Mouse (Mus musculus) midbrain, embryonic 15.5 days (tissue): ENCODE data around the gene H3f3a. TPM values are rescaled to one million over a fixed set of nuclear protein-coding genes. Genes with fewer than 3 reads are reported as not detected.
A peak's percentile ranks its signal among the peaks of the same experiment; 100 is the strongest.

Source experiments
- ATAC-seq: fragments of 200-750 bp; cut with Nextera tagmentation; replicated peaks from 2 replicates; pipeline ENCODE4 v1.8.0; 2017; ENCODE audit warnings: moderate TSS enrichment
- H3K27ac ChIP-seq: fragments of 300-500 bp; sonication (generic); 2 replicates; pipeline ENCODE4 v1.5.1; 2015; ENCODE audit warnings: mild to moderate bottlenecking, inconsistent platforms
- H3K27me3 ChIP-seq: fragments of 300-500 bp; sonication (generic); replicated peaks from 2 replicates; pipeline ENCODE4 v1.6.1; 2015; ENCODE audit warnings: inconsistent platforms
- H3K36me3 ChIP-seq: fragments of 300-500 bp; sonication (generic); replicated peaks from 2 replicates; pipeline ENCODE4 v1.6.1; 2015; ENCODE audit warnings: inconsistent platforms
- H3K4me1 ChIP-seq: fragments of 300-500 bp; sonication (generic); 2 replicates; pipeline ENCODE4 v1.6.1; 2015; ENCODE audit warnings: inconsistent platforms
- H3K4me2 ChIP-seq: fragments of 300-500 bp; sonication (generic); 2 replicates; pipeline ENCODE4 v1.6.1; 2015; ENCODE audit warnings: inconsistent platforms, mild to moderate bottlenecking, moderate library complexity
- H3K4me3 ChIP-seq: fragments of 300-500 bp; sonication (generic); 2 replicates; pipeline ENCODE4 v1.5.1; 2015; ENCODE audit warnings: mild to moderate bottlenecking, inconsistent platforms
- H3K9ac ChIP-seq: fragments of 300-500 bp; sonication (generic); 2 replicates; pipeline ENCODE4 v1.6.1; 2015; ENCODE audit warnings: mild to moderate bottlenecking, inconsistent platforms
- H3K9me3 ChIP-seq: fragments of 300-500 bp; sonication (generic); 2 replicates; pipeline ENCODE4 v1.6.1; 2016; ENCODE audit warnings: inconsistent platforms
- WGBS: fragments of 180-500 bp; shearing (Covaris S2); methylation state at CpG from one replicate; pipeline ENCODE4 v1.1.7; 2015; ENCODE audit warnings: mixed read lengths; 5-methylcytosine and 5-hydroxymethylcytosine counted together
- polyA plus RNA-seq: library from polyadenylated mRNA; unstranded; fragments of >200 nt; fragmentation: Nextera tagmentation; extraction: Ambion mirVana; gene quantifications from 2 replicates; pipeline ENCODE4 v1.2.1, GENCODE M21; 2015

H3f3a gene
- polyA plus RNA-seq, 1 experiment from 2014 or later, result 3,070 TPM

- Histone ChIP-seq H3K4me3 (no peak overlapping the region), H3K9me3 (no peaks in the 10 kb centered on the region), H3K4me2 (no peak overlapping the region), H3K27ac (no peak overlapping the region), H3K9ac (no peak overlapping the region), H3K4me1 (peaks cover 23% of the 10 kb centered on the region), H3K27me3 (0 out of 2 replicates have a peak, but pooled peaks cover 10% of the 10 kb centered on the region), H3K36me3 (no peaks in the 10 kb centered on the region)
- WGBS, result 76% methylated on average over 5 of the region's 5 CpGs
- no peak for ATAC-seq
Observed at GRCm38 (mm10) chr1:180766557-180766956, 47.2 kb downstream of the H3f3a start.

GRCm38 (mm10) chr1:180765393-180765792 is 48.4 kb downstream of the H3f3a start:
- no peaks in the 10 kb centered on the region for H3K36me3 ChIP-seq
- H3K9ac ChIP-seq, result no peak overlapping the region
- no peak overlapping the region for H3K4me2 ChIP-seq
- H3K27me3 ChIP-seq, result 0 out of 2 replicates have a peak, but pooled peaks cover 10% of the 10 kb centered on the region
- peaks cover 23% of the 10 kb centered on the region for H3K4me1 ChIP-seq
- no peak overlapping the region for H3K27ac ChIP-seq
- WGBS, result 79% methylated on average over 5 of the region's 5 CpGs
- H3K4me3 ChIP-seq, result no peak overlapping the region
- no peaks in the 10 kb centered on the region for H3K9me3 ChIP-seq
- no peak for ATAC-seq

- H3K9ac ChIP-seq, result peak overlapping the region; percentile 38; the same call in 1 of the 2 replicates
- WGBS, result under 1% methylated on average over 11 of the region's 11 CpGs
- 0 out of 2 replicates have a peak, but pooled peaks cover 10% of the 10 kb centered on the region for H3K27me3 ChIP-seq
- peak overlapping the region; percentile 77 for H3K4me2 ChIP-seq
- H3K4me3 ChIP-seq, result peak overlapping the region; percentile 40
- no peaks in the 10 kb centered on the region for H3K9me3 ChIP-seq
- H3K27ac ChIP-seq, result no peak overlapping the region
- peaks cover 22% of the 10 kb centered on the region for H3K4me1 ChIP-seq
- H3K36me3 ChIP-seq, result no peaks in the 10 kb centered on the region
- peak; percentile 84 for ATAC-seq
Observed at GRCm38 (mm10) chr1:180763828-180764227, 49.9 kb downstream of the H3f3a start.

GRCm38 (mm10) chr1:180763307-180763706 is 50.4 kb downstream of the H3f3a start:
- Histone ChIP-seq H3K27ac (no peak overlapping the region), H3K4me3 (peak overlapping the region; percentile 40), H3K9ac (peak overlapping the region; percentile 38; the same call in 1 of the 2 replicates), H3K4me2 (peak overlapping the region; percentile 77), H3K4me1 (peaks cover 17% of the 10 kb centered on the region), H3K36me3 (no peaks in the 10 kb centered on the region), H3K27me3 (0 out of 2 replicates have a peak, but pooled peaks cover 10% of the 10 kb centered on the region), H3K9me3 (no peaks in the 10 kb centered on the region)
- ATAC-seq, result peak; percentile 34
- WGBS, result 2% methylated on average over 14 of the region's 14 CpGs

- Histone ChIP-seq H3K9ac (no peak overlapping the region), H3K4me3 (no peak overlapping the region), H3K4me1 (peaks cover 10% of the 10 kb centered on the region), H3K27me3 (0 out of 2 replicates have a peak, but pooled peaks cover 10% of the 10 kb centered on the region), H3K27ac (no peak overlapping the region), H3K4me2 (no peak overlapping the region), H3K9me3 (no peaks in the 10 kb centered on the region), H3K36me3 (no peaks in the 10 kb centered on the region)
- 79% methylated on average over 8 of the region's 8 CpGs for WGBS
- ATAC-seq, result no peak
Observed at GRCm38 (mm10) chr1:180762679-180763078, 51.1 kb downstream of the H3f3a start.

- peaks cover 7% of the 10 kb centered on the region for H3K4me1 ChIP-seq
- H3K9me3 ChIP-seq, result no peaks in the 10 kb centered on the region
- no peak overlapping the region for H3K9ac ChIP-seq
- ATAC-seq, result no peak
- no peak overlapping the region for H3K27ac ChIP-seq
- 92% methylated on average over 11 of the region's 11 CpGs for WGBS
- H3K36me3 ChIP-seq, result no peaks in the 10 kb centered on the region
- H3K27me3 ChIP-seq, result 0 out of 2 replicates have a peak, but pooled peaks cover 10% of the 10 kb centered on the region
- H3K4me3 ChIP-seq, result no peak overlapping the region
- H3K4me2 ChIP-seq, result no peak overlapping the region
Observed at GRCm38 (mm10) chr1:180762180-180762579, 51.6 kb downstream of the H3f3a start.

GRCm38 (mm10) chr1:180757956-180758520 is 55.7 kb downstream of the H3f3a start:
- Histone ChIP-seq H3K9ac (no peak overlapping the region), H3K27ac (no peak overlapping the region), H3K4me1 (peaks cover under 1% of the 10 kb centered on the region; the same call in 1 of the 2 replicates), H3K27me3 (0 out of 2 replicates have a peak, but pooled peaks cover 7% of the 10 kb centered on the region), H3K9me3 (no peaks in the 10 kb centered on the region), H3K36me3 (peaks cover 15% of the 10 kb centered on the region; the same call in 1 of the 2 replicates), H3K4me3 (no peak overlapping the region), H3K4me2 (no peak overlapping the region)
- WGBS, result 92% methylated on average over 7 of the region's 7 CpGs
- no peak for ATAC-seq

GRCm38 (mm10) chr1:180757252-180757955 is 56.3 kb downstream of the H3f3a start:
- H3K9ac ChIP-seq, result no peak overlapping the region
- WGBS, result 88% methylated on average over 3 of the region's 3 CpGs

GRCm38 (mm10) chr1:180756711-180757110 is 57.0 kb downstream of the H3f3a start:
- H3K4me1 ChIP-seq, result no peaks in the 10 kb centered on the region
- 90% methylated on average over 2 of the region's 2 CpGs for WGBS
- H3K4me2 ChIP-seq, result no peak overlapping the region
- no peaks in the 10 kb centered on the region for H3K9me3 ChIP-seq
- H3K9ac ChIP-seq, result no peak overlapping the region
- ATAC-seq, result no peak
- no peak overlapping the region for H3K4me3 ChIP-seq
- H3K27me3 ChIP-seq, result no peaks in the 10 kb centered on the region
- H3K36me3 ChIP-seq, result peaks cover 27% of the 10 kb centered on the region
- H3K27ac ChIP-seq, result no peak overlapping the region

More at GRCm38 (mm10) chr1:180757252-180757955, 56.3 kb downstream of the H3f3a start:
- Histone ChIP-seq H3K9me3 (no peaks in the 10 kb centered on the region), H3K27ac (no peak overlapping the region), H3K4me2 (no peak overlapping the region), H3K4me1 (no peaks in the 10 kb centered on the region), H3K36me3 (peaks cover 21% of the 10 kb centered on the region; the same call in 1 of the 2 replicates), H3K4me3 (no peak overlapping the region), H3K27me3 (0 out of 2 replicates have a peak, but pooled peaks cover 3% of the 10 kb centered on the region)
- ATAC-seq, result no peak

GRCm38 (mm10) chr1:180754376-180754775 is 59.4 kb downstream of the H3f3a start:
- no peak overlapping the region for H3K27ac ChIP-seq
- peaks cover 28% of the 10 kb centered on the region for H3K36me3 ChIP-seq
- H3K4me3 ChIP-seq, result no peak overlapping the region
- ATAC-seq, result no peak
- H3K4me2 ChIP-seq, result no peak overlapping the region
- H3K4me1 ChIP-seq, result no peaks in the 10 kb centered on the region
- H3K9me3 ChIP-seq, result no peaks in the 10 kb centered on the region
- no peak overlapping the region for H3K9ac ChIP-seq
- H3K27me3 ChIP-seq, result no peaks in the 10 kb centered on the region
- WGBS, result 93% methylated on average over 8 of the region's 8 CpGs

GRCm38 (mm10) chr1:180752115-180752514 is 61.6 kb downstream of the H3f3a start:
- H3K9ac ChIP-seq, result no peak overlapping the region
- no peak overlapping the region for H3K27ac ChIP-seq
- H3K27me3 ChIP-seq, result no peaks in the 10 kb centered on the region
- peaks cover 42% of the 10 kb centered on the region for H3K36me3 ChIP-seq
- WGBS, result 97% methylated on average over 11 of the region's 11 CpGs
- no peak overlapping the region for H3K4me3 ChIP-seq
- H3K4me2 ChIP-seq, result no peak overlapping the region
- H3K4me1 ChIP-seq, result no peaks in the 10 kb centered on the region
- no peaks in the 10 kb centered on the region for H3K9me3 ChIP-seq
- ATAC-seq, result no peak
